Mouse (Mus musculus) forebrain, embryonic 10.5 days (tissue): ENCODE data around the gene Prnp. TPM values are rescaled to one million over a fixed set of nuclear protein-coding genes. Genes with fewer than 3 reads are reported as not detected.

Experiments
- DNase-seq: peaks from one replicate; pipeline ENCODE4 v3.0.0-alpha.2; 2017; ENCODE audit warnings: low spot score; ENCODE audit errors: extremely low spot score
- H3K27ac ChIP-seq: fragments of 300-500 bp; sonication (generic); 2 replicates; pipeline ENCODE4 v1.5.1; 2016; ENCODE audit warnings: mild to moderate bottlenecking
- H3K27me3 ChIP-seq: fragments of 300-500 bp; sonication (generic); 2 replicates; pipeline ENCODE4 v1.6.1; 2016; ENCODE audit warnings: mild to moderate bottlenecking; ENCODE audit not compliant: poor library complexity, severe bottlenecking
- H3K36me3 ChIP-seq: fragments of 300-500 bp; sonication (generic); replicated peaks from 2 replicates; pipeline ENCODE4 v1.6.1; 2016; ENCODE audit warnings: mild to moderate bottlenecking, moderate library complexity
- H3K4me1 ChIP-seq: fragments of 300-500 bp; sonication (generic); 2 replicates; pipeline ENCODE4 v1.6.1; 2016
- H3K4me3 ChIP-seq: fragments of 300-500 bp; sonication (generic); 2 replicates; pipeline ENCODE4 v1.5.1; 2016; ENCODE audit warnings: mild to moderate bottlenecking, moderate library complexity
- H3K9me3 ChIP-seq: fragments of 300-500 bp; sonication (generic); 2 replicates; pipeline ENCODE4 v1.6.1; 2016; ENCODE audit warnings: mild to moderate bottlenecking, moderate library complexity
- WGBS: fragments of 180-500 bp; shearing (Covaris S2); methylation state at CpG from one replicate; pipeline ENCODE4 v1.1.7; 2016; 5-methylcytosine and 5-hydroxymethylcytosine counted together
- polyA plus RNA-seq: library from polyadenylated mRNA; unstranded; fragments of >200 nt; fragmentation: Nextera tagmentation; extraction: Ambion mirVana; gene quantifications from 2 replicates; pipeline ENCODE4 v1.2.1, GENCODE M21; 2016

The Prnp gene
- polyA plus RNA-seq, 1 experiment from 2014 or later = 23.2 TPM

- H3K36me3 ChIP-seq = no peaks in the 10 kb centered on the region
Measured at GRCm38 (mm10) chr2:131910847-131911246, 1.1 kb downstream of the Prnp start.

GRCm38 (mm10) chr2:131911341-131911740 is 1.6 kb downstream of the Prnp start:
- Histone ChIP-seq H3K4me1 (peaks cover 35% of the 10 kb centered on the region), H3K4me3 (peak overlapping the region; percentile 79; the same call in 1 of the 2 replicates), H3K27me3 (peaks cover 31% of the 10 kb centered on the region), H3K27ac (no peak overlapping the region), H3K36me3 (no peaks in the 10 kb centered on the region), H3K9me3 (no peaks in the 10 kb centered on the region)
- 48% methylated on average over 4 of the region's 4 CpGs for WGBS
- DNase-seq = no peak

More at GRCm38 (mm10) chr2:131910847-131911246, 1.1 kb downstream of the Prnp start:
- peak overlapping the region; percentile 79 for H3K4me3 ChIP-seq
- H3K4me1 ChIP-seq = peaks cover 35% of the 10 kb centered on the region
- no peak for DNase-seq
- WGBS = 65% methylated on average over 2 of the region's 2 CpGs
- H3K27me3 ChIP-seq = peaks cover 31% of the 10 kb centered on the region
- H3K27ac ChIP-seq = no peak overlapping the region
- H3K9me3 ChIP-seq = no peaks in the 10 kb centered on the region

- no peaks in the 10 kb centered on the region for H3K9me3 ChIP-seq
- peaks cover 3% of the 10 kb centered on the region for H3K36me3 ChIP-seq
- 78% methylated on average over 8 of the region's 8 CpGs for WGBS
- no peak for DNase-seq
- no peak overlapping the region for H3K4me3 ChIP-seq
- peaks cover 35% of the 10 kb centered on the region for H3K4me1 ChIP-seq
- peaks cover 31% of the 10 kb centered on the region for H3K27me3 ChIP-seq
- H3K27ac ChIP-seq = no peak overlapping the region
Measured at GRCm38 (mm10) chr2:131912526-131913258, 3.0 kb downstream of the Prnp start.

- peaks cover 17% of the 10 kb centered on the region for H3K4me1 ChIP-seq
- DNase-seq = no peak
- no peak overlapping the region for H3K27ac ChIP-seq
- H3K9me3 ChIP-seq = peaks cover 2% of the 10 kb centered on the region; the same call in 1 of the 2 replicates
- peaks cover 10% of the 10 kb centered on the region for H3K36me3 ChIP-seq
- WGBS = 77% methylated on average over 7 of the region's 7 CpGs
- no peaks in the 10 kb centered on the region for H3K27me3 ChIP-seq
- no peak overlapping the region for H3K4me3 ChIP-seq
Measured at GRCm38 (mm10) chr2:131932275-131932902, 22.7 kb downstream of the Prnp start.

- H3K36me3 ChIP-seq = peaks cover 10% of the 10 kb centered on the region
- H3K9me3 ChIP-seq = peaks cover 2% of the 10 kb centered on the region; the same call in 1 of the 2 replicates
- WGBS = 32% methylated on average over 6 of the region's 6 CpGs
- peak overlapping the region; percentile 62 for H3K27ac ChIP-seq
- H3K4me1 ChIP-seq = peaks cover 17% of the 10 kb centered on the region
- no peaks in the 10 kb centered on the region for H3K27me3 ChIP-seq
- DNase-seq = no peak
- no peak overlapping the region for H3K4me3 ChIP-seq
Measured at GRCm38 (mm10) chr2:131933013-131933412, 23.3 kb downstream of the Prnp start.

GRCm38 (mm10) chr2:131933598-131933997 is 23.9 kb downstream of the Prnp start:
- WGBS = 42% methylated on average over 3 of the region's 3 CpGs
- no peak overlapping the region for H3K4me3 ChIP-seq
- H3K27ac ChIP-seq = peak overlapping the region; percentile 62; the same call in 1 of the 2 replicates
- peaks cover 10% of the 10 kb centered on the region for H3K36me3 ChIP-seq
- no peak for DNase-seq
- H3K4me1 ChIP-seq = peaks cover 17% of the 10 kb centered on the region
- H3K9me3 ChIP-seq = peaks cover 2% of the 10 kb centered on the region; the same call in 1 of the 2 replicates
- no peaks in the 10 kb centered on the region for H3K27me3 ChIP-seq

- Histone ChIP-seq H3K4me3 (no peak overlapping the region), H3K9me3 (peaks cover 2% of the 10 kb centered on the region; the same call in 1 of the 2 replicates), H3K4me1 (peaks cover 17% of the 10 kb centered on the region), H3K27ac (no peak overlapping the region), H3K27me3 (no peaks in the 10 kb centered on the region), H3K36me3 (peaks cover 10% of the 10 kb centered on the region)
- DNase-seq = no peak
- WGBS = 89% methylated on average over 2 of the region's 2 CpGs
Measured at GRCm38 (mm10) chr2:131934243-131934642, 24.5 kb downstream of the Prnp start.

GRCm38 (mm10) chr2:131935390-131936105 is 25.8 kb downstream of the Prnp start:
- H3K4me1 ChIP-seq = peaks cover 17% of the 10 kb centered on the region
- no peaks in the 10 kb centered on the region for H3K27me3 ChIP-seq
- H3K9me3 ChIP-seq = peaks cover 2% of the 10 kb centered on the region; the same call in 1 of the 2 replicates
- WGBS = 82% methylated on average over 10 of the region's 10 CpGs
- no peak overlapping the region for H3K27ac ChIP-seq
- H3K4me3 ChIP-seq = no peak overlapping the region
- peaks cover 10% of the 10 kb centered on the region for H3K36me3 ChIP-seq
- DNase-seq = no peak

- Histone ChIP-seq H3K27me3 (no peaks in the 10 kb centered on the region), H3K27ac (no peak overlapping the region), H3K36me3 (peaks cover 10% of the 10 kb centered on the region), H3K4me1 (peaks cover 17% of the 10 kb centered on the region), H3K9me3 (peaks cover 2% of the 10 kb centered on the region; the same call in 1 of the 2 replicates), H3K4me3 (no peak overlapping the region)
- no peak for DNase-seq
- 97% methylated on average over 10 of the region's 10 CpGs for WGBS
Measured at GRCm38 (mm10) chr2:131936410-131936809, 26.7 kb downstream of the Prnp start.

- H3K9me3 ChIP-seq = peaks cover 2% of the 10 kb centered on the region; the same call in 1 of the 2 replicates
- no peak overlapping the region for H3K27ac ChIP-seq
- H3K27me3 ChIP-seq = no peaks in the 10 kb centered on the region
- peaks cover 10% of the 10 kb centered on the region for H3K36me3 ChIP-seq
- no peaks in the 10 kb centered on the region for H3K4me1 ChIP-seq
- DNase-seq = peak; percentile 43
- H3K4me3 ChIP-seq = no peak overlapping the region
- WGBS = 40% methylated on average over 8 of the region's 8 CpGs
Measured at GRCm38 (mm10) chr2:131939404-131940111, 29.8 kb downstream of the Prnp start.

- H3K27ac ChIP-seq = no peak overlapping the region
- H3K27me3 ChIP-seq = no peaks in the 10 kb centered on the region
- 87% methylated on average over 3 of the region's 3 CpGs for WGBS
- H3K36me3 ChIP-seq = peaks cover 10% of the 10 kb centered on the region
- no peaks in the 10 kb centered on the region for H3K4me1 ChIP-seq
- H3K9me3 ChIP-seq = peaks cover 2% of the 10 kb centered on the region; the same call in 1 of the 2 replicates
- no peak overlapping the region for H3K4me3 ChIP-seq
- no peak for DNase-seq
Measured at GRCm38 (mm10) chr2:131940506-131940905, 30.8 kb downstream of the Prnp start.

GRCm38 (mm10) chr2:131941501-131941900 is 31.8 kb downstream of the Prnp start:
- Histone ChIP-seq H3K27ac (no peak overlapping the region), H3K4me3 (no peak overlapping the region), H3K4me1 (no peaks in the 10 kb centered on the region), H3K27me3 (no peaks in the 10 kb centered on the region), H3K9me3 (peaks cover under 1% of the 10 kb centered on the region; the same call in 1 of the 2 replicates), H3K36me3 (peaks cover 7% of the 10 kb centered on the region)
- 79% methylated on average over 6 of the region's 6 CpGs for WGBS
- DNase-seq = no peak
